Mouse (Mus musculus) frontal cortex, postnatal 14 days (tissue): ENCODE results near the gene Nphs1.
A peak's percentile ranks its signal among the peaks of the same experiment; 100 is the strongest.
"Not testable (repeated sequence)": the region's sequence is repeated elsewhere in the genome, so short reads cannot be mapped to it uniquely, and the experiment has no call there.

Experiments
- DNase-seq, 2 experiments: peaks; one replicate each; pipeline ENCODE4 v3.0.0; 2022; ENCODE audit warnings: low spot score in 2 of 2

Nphs1 gene

DNA sequence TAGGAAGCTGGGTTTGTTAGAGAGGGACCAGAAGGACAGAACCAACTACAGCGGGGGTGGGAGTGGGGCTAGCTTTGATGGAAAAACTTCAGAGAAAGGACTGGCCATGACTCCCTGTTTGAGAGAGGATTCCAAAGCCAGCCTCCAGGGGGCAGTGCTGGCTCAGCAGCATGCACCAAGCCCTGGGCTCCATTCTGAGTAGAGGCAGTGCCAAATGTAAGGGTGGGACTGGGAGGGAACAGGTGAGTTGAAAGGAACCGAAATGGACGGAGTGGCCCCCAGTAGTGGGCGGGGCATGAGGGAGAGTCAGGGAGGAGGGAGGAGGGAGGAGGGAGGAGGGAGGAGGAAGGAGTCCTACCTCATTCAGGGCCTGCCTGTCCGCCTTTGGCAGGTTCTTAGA lies 17.4 kb upstream of the Nphs1 start:
- DNase-seq = peak in 1 of 2 experiments; percentile 43

DNA sequence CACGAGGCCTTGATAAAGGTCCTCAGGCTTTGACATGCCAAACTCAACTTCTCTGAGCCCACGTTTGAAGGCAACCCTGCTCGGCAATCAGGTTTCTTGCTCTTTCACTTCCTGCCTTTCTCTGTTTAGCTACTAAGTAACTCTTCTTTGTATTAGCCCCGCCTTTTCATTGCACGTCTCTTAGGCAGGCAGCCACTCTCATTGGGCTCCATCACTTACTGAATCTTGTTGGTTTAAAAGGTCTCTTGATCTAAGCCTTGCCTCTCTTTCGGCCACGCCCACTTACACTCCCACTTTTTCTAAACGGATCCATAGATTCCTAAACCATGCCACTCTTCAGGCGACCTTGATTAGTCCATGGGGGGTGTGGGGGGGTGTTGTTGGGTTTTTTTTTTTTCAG lies 14.4 kb upstream of the Nphs1 start:
- no peak for DNase-seq

DNA sequence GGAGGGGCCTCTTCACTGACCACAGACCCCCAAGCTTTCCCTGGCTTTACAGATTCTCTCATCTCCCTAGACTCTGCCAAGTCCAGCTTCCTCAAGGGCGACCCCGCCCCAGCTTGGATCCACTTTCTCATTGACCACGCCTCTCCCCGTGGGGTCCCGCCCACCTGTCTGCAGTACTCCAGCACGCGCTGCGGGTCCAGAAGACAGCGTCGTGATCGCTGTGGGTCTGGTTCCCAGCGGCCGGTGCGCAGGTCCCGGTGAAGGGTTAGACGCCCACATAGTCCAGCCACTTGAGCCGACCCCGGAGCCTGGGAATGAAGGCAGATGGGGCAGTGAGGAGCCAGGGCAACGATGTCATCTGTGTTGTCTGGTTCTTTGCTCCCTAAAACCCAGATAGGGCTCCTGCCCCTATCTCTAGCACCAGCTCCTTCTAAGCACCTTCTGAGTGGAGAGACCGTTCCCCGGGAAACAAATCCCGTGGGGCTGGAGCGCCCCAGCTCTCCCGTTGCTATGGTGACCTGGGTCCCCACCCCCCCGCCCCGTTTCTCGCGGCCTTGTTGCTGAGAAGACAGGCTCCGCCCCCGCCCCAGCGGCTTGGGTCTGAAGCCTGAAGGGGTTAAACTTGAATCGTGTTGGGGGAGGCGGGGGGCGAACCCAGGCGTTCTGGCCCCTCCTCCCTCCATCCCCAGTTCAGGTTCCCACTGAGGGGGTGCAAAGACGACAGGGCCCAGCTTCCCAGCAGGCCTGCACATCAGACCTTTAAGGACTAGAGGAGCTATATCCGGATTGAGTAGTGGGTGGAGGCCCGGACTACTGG lies 13.8 kb upstream of the Nphs1 start:
- peak; percentile 63 to 72 for DNase-seq

DNA sequence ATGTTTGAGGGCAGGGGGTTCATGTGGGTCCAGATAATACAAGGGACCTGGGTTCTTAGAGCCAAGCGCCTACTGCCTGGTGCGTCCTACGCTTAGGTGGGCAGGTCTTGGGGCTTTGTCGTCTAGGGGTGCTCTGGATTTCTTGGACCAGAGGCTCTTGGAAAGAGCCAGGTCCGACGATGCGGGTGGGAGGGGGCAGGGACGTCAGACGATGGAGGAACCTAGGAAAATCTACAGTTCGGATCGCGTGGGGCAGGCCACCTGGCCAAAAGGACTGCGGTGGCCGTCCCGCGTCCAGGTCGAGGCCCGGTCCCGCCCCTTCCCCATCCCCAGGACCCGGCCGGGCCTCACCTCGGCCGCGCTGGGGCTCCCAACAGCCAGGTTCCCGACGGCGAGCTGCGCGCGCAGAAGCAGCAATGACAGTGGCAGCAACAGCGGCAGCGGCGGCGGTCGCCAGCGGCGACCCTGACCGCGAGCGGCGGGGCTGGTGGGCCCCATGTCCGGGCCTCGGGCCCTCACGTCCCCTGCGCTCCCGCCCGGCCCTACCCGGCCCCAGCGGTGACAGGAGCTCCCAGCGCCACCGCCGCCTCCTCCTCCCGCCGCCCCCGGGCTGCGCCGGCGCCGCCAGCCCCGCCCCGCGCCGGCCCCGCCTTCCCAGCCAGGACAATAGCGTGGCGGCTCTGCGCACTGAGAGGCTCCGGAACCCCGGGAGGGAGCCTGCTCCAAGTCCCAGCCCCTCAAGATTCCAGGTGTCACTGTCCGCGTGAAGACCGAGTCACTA lies 13.0 kb upstream of the Nphs1 start, which contains the start of gene Aplp1:
Gene Aplp1 (minus strand): TSS at position 565 of the 781 bp plus-strand sequence.
- peak in 1 of 2 experiments; percentile 67 for DNase-seq

DNA sequence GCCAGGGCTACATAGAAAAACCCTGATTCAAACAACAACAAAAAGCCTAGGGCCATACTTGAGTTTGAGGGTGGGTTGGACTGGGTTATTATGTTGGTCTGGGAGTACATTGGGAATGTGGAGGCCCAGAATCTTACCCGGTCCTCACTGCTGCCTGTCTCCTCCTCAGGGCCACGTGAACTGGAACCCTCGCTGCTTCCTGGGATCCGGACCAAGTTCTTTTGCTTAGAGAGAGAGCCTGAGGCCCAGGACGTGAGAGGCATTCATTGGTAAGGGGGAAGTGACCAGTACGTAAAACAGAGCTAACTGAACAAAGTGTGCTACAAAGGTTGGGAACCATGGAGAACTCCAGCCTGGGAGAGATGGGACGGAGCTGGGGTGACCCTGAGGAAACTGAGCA lies 7.9 kb upstream of the Nphs1 start:
- DNase-seq = no peak

DNA sequence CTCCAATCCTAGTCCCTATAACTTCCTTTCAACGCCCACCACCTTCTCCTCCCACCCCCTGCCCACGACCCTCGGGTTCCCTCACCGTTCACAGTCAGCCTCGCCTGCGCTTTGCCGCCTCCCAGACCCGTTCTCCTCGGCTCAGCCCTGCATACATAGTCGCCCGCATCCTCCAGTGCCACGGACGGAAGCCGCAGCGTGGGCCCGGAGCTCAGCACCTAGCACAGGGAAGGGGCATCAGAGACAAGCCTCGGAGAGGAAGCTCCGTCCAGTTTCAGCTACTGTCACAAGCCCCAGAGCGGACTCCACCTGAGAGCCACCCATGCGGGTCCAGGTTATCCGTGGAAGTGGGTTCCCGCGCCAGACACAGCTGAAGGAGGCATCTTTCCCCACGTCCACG lies 4.8 kb upstream of the Nphs1 start:
- DNase-seq = no peak

DNA sequence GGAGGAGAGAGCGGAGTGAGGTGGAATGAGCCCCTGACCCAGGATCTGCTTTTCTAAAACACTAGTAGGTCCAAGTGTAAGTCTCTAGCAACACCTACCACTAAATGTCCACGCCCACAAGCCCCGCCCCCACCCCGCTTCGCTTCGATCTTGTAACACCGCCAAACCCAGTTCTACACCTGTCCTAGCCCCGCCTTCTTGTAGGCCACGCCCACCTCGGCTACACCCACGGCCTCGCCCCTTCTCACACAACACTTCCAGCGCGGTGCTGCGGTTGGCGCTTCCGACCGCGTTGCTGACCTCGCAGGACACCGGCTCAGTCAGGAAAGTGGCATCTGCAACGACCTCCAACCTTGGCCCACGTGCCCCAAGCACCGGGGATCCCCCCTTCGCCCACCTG lies 4.3 kb upstream of the Nphs1 start:
- DNase-seq = no peak

DNA sequence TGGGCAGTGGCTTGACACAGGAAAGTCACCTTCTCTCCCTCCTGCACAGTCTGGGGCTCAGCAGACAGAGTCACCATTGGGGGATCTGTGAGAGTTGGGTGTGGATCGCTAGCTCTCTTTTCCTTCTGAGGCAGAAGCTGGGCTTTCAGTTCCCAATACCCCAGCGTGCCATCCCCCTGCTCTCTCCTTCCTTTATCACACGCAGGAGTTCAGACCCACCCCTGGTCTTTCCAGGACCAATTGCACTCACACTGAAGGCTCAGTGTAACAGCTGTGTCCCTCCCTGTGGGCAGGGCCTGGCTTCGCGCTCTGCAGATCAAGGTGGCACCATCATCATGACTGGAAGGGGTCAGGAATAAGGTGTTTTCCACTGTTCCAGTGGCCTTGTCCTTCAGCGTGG lies 3.9 kb upstream of the Nphs1 start:
- no peak for DNase-seq

DNA sequence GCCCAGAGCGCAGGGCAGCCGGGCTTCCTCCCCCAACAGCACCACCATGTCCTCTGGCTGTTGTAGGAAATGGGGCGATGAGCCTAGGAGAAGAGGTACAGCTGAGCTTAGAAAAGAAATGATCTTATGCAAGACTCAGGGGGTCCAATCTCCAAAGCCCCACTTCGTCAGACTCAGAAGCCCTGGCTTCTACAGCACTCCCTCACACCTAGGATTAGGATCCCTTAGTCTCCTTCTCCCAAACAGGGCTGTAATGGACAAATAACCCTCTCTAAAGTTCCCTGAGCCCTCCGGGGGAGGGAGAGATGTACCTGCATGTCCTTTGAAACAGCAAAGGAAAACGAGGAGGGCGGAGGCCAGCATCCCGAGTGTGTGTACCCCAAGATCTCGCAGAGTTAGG lies 1.6 kb upstream of the Nphs1 start:
- DNase-seq = no peak

DNA sequence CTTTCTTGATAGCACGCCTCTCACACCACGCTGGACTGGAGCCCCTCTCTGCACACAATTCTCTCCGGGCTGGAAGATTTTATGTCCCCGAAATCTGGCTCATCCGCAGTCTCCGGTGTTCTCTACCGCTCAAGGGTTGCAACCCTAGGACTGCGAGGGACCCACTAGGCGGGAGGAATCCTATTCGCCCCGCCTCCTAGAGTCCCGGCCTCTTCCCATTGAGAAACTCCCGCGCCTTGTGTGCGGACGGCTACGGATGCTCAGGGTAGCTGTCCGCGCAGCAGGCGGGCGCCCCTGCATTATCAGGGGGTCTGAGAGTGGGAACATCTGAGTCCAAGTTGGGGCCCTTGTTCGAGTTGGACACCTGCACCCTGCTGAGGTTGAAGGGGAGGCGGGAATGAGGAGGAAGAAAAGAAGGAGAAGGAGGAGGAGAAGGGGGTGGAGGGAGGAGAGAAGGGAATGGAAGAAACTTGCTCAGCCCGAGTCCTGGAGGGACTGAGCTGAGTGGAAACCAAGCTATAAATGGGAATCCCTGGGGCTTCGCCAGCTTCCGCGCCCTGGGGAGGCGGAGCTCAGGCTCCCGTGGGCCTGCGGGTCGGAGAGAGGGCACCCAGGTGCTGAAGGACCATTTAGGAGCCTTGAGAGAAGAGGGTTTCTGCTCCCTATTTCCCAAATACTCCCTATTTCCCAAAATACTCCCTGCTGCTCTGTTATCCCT lies 1.0 kb upstream of the Nphs1 start:
- DNase-seq = no peak

DNA sequence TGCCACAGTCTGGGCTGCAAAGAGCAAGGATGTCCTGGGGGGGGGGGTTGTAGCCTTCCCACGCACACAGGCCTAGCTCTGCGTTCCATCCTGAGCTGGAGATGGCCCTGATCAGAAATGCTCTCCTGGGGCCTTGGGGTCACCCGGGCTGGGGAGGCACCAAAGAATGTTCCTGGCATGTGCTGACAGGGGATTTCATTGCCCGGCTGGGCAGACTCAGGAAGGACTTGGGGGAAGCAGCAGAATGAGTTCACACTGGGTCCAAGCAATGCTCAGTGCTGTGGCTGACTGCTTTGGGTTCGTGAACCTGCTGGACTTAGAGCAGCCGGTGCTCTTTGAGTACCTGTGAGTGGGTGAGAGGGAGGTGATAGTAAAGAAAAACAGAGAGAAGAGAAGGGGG lies 1.4 kb downstream of the Nphs1 start:
- no peak for DNase-seq

DNA sequence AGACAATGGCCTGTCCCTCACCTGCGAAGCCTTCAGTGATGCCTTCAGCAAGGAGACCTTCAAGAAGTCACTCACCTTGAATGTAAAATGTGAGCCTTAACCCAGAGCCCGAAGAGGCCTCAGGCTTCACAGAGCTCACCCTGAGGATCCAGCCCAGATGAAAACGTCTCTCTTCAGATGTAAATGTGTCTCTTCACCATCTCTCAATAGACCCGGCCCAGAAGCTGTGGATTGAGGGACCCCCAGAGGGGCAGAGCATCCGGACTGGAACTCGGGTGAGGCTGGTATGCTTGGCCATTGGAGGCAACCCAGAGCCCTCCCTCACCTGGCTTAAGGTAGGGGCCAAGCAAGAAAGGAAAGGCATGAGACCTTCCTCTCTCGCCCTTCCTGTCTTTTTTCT lies 5.5 kb downstream of the Nphs1 start:
- DNase-seq = no peak

DNA sequence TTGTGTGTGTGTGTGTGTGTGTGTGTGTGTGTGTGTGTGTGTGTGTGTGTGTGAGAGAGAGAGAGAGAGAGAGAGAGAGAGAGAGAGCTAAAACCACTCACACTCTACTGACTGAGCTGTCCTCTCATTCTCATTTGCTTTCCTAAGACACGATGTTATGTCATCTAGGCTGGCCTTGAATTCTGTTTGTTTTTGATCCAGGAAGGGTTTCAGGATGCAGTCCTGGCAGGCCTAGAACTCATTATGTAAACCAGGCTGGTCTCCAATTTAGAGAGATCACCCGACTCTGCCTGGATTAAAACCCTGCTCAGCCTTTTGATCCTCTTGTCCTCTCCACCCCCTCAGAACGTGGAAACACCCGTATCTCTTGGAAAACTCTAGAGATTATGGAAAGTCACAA lies 5.9 kb downstream of the Nphs1 start:
- no peak for DNase-seq

DNA sequence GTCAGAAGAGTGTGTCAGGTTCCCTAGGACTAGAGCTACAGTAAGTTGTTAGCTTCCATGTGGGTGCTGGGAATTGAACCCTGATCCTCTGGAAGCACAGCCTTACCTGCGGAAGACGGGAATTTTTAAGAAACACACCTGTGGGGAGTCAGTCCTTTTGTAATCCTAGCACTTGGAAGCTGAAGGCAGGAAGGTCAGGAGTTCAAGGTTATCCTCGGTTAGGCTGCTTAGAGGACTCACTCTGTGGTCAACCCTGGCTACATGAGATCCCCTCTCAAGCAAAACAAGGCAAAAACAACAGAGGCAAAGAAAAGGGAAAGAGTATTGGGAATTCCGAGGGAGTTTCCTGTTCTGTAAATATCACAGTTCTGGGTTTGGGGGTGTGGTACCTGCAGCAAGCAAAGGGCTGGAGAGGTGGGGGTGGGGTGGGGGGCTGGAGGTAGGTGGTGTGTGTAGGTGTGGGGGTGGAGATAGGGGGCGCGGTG lies 6.7 kb downstream of the Nphs1 start:
- DNase-seq = no peak

DNA sequence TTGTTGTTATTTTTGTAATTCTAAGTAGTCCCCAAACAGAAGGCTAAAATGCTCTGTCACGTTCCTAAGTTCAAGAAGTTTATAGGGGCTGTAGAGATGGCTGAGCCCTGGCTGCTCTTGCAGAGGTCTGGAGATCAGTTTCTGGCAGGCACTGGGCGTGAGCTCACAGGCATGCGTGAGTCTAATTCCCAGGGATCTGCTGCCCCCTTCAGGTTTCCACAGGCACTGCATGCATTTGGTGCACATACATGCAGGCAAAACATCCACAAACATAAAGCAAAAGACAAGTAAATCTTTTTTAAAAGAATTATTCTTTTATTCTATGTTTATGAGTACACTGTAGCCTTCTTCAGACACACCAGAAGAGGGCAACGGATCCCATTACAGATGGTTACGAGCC lies 14.3 kb downstream of the Nphs1 start:
- DNase-seq = peak in 1 of 2 experiments; percentile 40

DNA sequence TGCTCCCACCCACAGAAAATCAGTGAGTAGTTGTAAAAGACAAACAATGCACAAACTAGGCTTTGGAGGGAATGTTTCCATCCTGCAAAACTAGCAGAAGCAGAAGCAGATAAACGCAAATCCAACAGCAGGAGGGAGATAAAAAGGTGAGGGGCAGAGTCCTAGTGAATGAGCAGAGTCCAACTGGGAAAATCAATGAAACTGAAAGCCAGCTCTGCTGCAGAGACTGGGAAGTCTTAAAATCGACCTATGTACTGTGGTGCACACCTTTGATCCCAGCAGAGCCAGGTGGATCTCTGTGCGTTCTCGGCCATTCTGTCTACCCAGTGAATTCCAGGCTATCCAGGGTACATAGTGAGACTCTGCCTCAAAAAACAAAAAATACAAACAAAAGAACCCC lies 16.9 kb downstream of the Nphs1 start:
- no peak for DNase-seq

DNA sequence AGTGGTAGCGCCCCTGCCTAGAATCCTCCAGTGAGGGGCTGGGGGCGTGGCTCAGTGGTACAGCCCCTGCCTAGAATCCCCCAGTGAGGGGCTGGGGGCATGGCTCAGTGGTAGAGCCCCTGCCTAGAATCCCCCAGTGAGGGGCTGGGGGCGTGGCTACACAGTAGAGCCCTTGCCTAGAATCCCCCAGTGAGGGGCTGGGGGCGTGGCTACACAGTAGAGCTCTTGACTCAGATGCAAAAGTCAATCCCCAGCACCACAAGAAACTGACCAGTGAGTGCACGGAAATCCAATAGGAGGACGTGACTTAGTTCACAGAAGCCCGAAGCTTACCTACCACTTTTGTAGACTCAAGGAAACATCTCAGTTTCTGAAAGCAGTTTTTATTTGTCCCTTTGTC lies 18.0 kb downstream of the Nphs1 start:
- not testable (repeated sequence) for DNase-seq

DNA sequence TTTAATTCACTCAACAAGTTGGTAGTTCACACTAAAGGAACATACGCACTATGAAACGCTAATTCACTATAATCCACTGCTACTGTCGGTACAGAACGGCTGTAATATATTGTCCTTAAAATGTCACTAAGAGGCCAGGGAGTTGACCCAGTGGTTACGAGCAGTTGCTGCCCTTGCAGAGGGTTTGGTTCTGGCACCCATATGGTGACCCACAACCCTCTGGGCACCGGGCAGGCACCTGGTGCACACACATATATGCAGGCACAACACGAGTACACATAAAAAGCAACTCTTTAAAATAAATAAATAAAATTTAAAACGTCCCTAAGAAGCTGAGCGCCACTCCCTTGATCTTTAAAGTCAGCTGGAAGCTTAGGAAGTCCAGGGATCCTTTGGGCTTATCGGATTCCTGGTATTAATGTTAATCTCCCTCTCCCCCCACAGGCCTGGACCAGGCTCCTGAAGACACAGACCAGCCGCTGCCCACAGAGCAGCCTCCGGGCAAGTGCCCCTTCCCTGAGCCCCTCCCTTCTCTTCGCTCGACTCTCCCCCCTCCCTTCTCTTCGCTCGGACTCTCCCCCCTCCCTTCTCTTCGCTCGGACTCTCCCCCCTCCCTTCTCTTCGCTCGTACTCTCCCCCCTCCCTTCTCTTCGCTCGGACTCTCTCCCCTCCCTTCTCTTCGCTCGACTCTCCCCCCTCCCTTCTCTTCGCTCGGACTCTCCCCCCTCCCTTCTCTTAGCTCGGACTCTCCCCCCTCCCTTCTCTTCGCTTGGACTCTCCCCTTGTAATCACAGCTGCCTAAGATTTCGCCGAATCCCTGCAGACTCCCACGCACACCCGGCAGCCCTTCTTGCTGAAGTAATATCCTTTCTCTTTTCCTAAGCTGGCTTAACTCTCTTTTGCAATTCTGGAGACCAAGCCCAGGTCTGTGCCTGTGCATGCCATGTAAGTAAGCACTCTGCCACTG lies 19.6 kb downstream of the Nphs1 start:
- peak in 1 of 2 experiments; percentile 35 for DNase-seq

DNA sequence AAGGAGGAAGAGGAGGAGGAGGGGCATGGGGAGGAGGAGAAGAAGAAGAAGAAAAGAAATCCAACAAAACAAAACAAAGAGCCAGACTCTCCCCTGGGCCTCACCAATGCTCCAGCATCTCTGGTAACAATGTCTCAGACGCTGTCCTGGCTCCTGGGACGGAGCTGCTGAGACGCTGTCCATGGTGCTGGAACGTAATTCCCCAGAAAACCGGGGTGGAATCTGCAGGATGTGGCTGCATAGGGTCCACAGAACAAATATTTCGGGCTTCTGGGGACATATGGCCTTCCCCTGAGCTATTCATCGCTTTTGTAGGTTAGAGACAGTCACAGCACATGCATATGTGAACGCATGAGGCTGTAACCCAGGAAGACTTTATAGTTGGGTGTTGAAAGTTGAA lies 26.1 kb downstream of the Nphs1 start:
- no peak for DNase-seq

DNA sequence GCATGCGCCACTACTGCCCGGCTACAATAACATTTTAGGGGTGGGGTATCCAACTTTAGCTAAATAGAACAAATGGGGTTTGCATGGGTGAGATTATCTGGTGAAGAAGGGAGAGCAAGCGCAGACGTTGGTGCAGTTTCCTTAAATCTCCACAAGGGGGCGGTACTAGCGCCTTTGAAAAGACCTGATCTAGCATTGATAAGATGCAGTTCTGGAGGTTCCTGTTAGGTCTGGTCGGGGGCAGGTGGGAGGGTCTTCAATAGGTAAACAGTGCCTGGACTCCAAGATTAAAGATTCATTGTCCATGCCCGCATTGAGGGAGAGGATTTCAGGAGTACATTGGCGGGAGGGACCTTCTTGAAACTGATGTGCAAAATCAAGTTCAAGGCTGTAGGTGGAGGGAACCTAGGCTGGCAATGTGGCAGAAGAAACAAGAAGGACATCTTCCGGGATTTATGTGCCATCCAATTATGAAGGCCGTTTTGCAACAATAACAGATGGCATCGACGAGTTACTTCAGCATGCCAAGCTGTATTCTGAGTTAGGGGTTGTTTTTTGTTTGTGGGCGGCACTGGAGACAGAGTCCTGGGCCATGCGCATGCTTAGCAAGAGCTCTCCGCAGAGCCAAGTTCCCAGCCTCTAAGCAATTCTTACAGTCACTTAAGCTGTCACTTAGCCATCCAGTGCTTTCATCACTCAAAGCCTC lies 32.3 kb downstream of the Nphs1 start:
- peak in 1 of 2 experiments; percentile 51 for DNase-seq

DNA sequence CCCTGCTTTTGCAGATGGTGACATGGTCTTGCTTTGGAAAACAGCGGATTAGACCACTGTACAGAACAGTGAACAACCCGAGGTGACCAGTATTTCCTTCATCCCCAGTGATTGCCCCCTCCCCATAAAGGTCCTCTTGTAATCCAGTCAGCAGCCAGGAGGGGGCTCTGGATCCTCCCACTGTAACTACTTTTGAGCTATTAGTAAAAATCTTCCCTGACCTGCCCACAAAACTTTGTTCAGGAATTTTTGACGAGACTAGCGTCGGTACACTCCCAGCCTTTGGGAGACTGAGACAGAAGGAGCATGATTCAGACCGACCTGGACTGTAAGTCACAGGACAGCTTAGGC lies 32.8 kb downstream of the Nphs1 start:
- no peak for DNase-seq
